Mouse (Mus musculus): ENCODE results near the gene Zmynd15.
"Not testable (repeated sequence)": the region's sequence is repeated elsewhere in the genome, so short reads cannot be mapped to it uniquely, and the experiment has no call there.

Gene Zmynd15

GRCm38 (mm10) chr11:70447373-70447772 lies 11.9 kb upstream of the Zmynd15 start:
- DNase-seq (ENCODE audit: low read depth, low spot score): no peak

DNA sequence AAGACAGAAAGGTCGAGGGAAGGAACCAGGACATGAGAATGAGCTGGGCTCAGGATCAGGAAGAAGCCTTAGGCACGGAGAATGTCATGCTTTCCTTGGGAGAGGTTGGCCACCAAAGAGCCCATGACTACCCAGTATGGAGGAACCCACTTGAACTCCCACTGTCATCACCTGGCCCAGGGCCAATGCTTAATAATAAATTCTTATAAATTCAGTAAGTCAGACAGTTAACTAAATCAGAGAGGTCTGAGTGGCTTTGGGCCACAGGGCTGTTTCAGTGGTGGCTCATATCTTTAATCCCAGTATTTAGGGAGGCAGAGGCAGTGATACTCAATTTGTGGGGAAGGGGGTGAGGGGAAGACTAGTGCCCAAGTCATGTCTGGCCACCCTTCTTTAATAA lies 8.3 kb upstream of the Zmynd15 start:
- no peak for DNase-seq (ENCODE audit: low read depth, low spot score)

GRCm38 (mm10) chr11:70451797-70452498 lies 7.3 kb upstream of the Zmynd15 start, which contains the start of gene Med11:
Gene Med11 (plus strand): TSS chr11:70451919.
- peak; percentile 92 for DNase-seq (ENCODE audit: low read depth, low spot score)

GRCm38 (mm10) chr11:70453261-70454044 lies 5.8 kb upstream of the Zmynd15 start:
- DNase-seq (ENCODE audit: low read depth, low spot score): no peak

- DNase-seq (ENCODE audit: low read depth, low spot score): no peak
These were observed 418 bp downstream of the Zmynd15 start, which contains the start of gene Cxcl16 for GRCm38 (mm10) chr11:70459601-70460101. Gene Cxcl16 (minus strand): TSS chr11:70459984.

GRCm38 (mm10) chr11:70463970-70464369 lies 4.7 kb downstream of the Zmynd15 start:
- DNase-seq (ENCODE audit: low read depth, low spot score): no peak

DNA sequence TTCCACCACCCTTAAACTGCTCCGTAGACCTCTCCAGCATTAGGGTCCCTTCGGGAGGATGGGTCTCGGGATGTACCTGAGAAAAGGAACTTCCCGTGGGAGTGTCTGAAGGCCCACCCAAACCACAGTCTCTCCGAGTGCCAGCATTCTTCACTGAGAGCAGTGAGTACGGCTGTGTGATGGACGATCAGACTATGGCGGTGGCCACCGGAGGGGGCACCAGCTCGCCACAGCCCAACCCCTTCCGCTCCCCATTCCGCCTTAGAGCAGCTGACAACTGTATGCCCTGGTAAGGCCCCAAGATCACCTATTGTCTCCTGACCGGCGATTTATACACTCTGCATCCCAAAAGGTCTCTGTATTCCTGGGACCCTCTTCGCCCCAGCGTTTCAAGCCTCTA lies 6.0 kb downstream of the Zmynd15 start:
- DNase-seq (ENCODE audit: low read depth, low spot score): no peak

GRCm38 (mm10) chr11:70465824-70466223 lies 6.6 kb downstream of the Zmynd15 start:
- DNase-seq (ENCODE audit: low read depth, low spot score): no peak

GRCm38 (mm10) chr11:70467902-70468619 lies 8.8 kb downstream of the Zmynd15 start:
- DNase-seq (ENCODE audit: low read depth, low spot score): no peak

DNA sequence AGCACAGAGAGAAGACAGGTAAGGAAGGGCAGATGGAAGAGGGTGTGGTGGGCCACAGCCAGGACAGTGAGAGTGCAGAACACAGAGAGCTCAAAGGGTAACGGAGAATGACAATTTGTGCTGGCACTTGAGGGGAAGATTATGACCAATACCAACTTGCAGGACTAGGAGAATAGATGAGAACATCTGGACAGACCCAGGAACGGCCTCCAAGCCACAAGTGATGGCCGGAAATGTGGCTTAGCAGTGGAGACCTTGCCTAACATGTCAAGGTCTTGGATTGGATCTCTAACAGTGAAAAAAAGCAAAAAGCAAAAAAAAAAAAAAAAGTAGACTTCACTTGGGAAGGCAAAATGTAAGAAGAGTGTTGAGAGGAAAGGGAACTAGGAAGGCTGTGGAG lies 10.5 kb downstream of the Zmynd15 start:
- no peak for DNase-seq (ENCODE audit: low read depth, low spot score)

GRCm38 (mm10) chr11:70472716-70473115 lies 13.5 kb downstream of the Zmynd15 start:
- DNase-seq (ENCODE audit: low read depth, low spot score): no peak

- not testable (repeated sequence) for DNase-seq (ENCODE audit: low read depth, low spot score)
These were observed 14.1 kb downstream of the Zmynd15 start for GRCm38 (mm10) chr11:70473291-70473690.

DNA sequence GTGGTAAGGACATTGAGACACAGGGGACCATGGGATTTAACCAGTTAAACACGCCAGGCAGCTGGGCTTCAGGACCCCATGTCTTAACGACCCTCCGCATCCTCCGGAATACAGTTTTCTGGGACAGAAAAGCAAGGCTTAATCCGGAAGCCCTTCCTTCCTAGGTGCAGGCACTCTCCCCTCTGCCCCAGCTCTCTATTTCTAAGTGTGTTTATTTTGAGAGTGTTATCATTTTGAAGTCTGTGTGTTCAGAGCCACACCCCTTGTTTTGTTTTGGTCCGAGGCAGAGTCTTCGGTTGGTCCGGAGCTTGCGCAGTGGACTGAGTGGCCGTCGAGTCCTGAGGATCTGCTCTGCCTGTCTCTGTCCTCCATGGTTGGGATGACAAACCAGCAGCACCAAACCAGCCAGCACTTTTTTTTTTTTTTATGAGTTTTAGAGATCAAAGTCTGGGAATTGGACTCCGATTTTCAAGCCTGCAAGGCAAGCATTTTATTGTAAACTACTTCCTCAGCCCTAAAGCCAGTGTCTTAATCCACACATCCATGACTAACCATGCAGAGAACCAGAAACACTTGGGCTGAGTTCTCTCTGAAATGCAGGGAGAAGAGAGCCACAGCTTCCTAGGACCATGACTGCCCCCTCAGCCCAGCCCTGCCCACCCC lies 15.8 kb downstream of the Zmynd15 start:
- no peak for DNase-seq (ENCODE audit: low read depth, low spot score)

DNA sequence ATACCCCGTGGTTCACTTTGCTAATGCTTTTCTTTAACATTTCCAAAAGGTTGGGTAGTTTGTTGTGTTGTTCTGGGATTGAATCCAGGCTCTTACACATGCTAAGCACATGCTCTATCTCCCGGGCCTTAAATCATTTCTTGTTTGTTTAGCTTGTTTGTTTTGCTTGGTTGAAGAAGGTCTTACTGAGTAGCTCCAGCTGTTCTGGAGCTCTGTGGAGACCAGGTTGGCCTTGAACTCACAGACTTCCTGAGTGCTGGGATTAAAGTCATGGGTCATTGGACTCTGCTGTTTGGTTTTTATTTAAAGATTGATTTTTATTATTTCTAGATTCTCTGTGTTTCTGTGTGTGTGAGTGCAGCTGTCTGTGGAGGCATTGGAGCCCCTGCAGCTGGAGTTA lies 26.3 kb downstream of the Zmynd15 start:
- no peak for DNase-seq (ENCODE audit: low read depth, low spot score)

- no peak for DNase-seq (ENCODE audit: low read depth, low spot score)
These were observed 28.6 kb downstream of the Zmynd15 start for GRCm38 (mm10) chr11:70487816-70488215.

DNA sequence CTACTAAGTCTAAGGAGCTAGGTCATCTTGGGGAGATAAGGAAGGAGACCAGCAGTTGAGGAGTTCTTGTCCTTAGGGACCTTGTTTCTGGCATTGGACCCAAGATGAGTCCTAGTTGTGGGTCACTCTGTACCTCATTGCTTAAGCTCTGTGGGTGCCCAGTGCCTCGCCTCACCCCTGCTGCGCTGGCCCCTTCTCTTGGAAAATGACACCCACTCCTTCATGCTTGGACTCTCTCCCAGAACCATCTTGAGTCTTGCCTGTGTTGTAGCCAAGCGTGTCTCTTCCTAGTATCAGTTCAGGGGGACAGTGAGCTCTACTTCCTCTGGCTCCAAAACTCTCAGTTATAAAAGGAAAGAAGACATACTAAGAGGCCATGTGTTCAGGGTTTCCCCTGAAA lies 29.9 kb downstream of the Zmynd15 start:
- no peak for DNase-seq (ENCODE audit: low read depth, low spot score)

- no peak for DNase-seq (ENCODE audit: low read depth, low spot score)
These were observed 30.5 kb downstream of the Zmynd15 start for GRCm38 (mm10) chr11:70489684-70490083.

DNA sequence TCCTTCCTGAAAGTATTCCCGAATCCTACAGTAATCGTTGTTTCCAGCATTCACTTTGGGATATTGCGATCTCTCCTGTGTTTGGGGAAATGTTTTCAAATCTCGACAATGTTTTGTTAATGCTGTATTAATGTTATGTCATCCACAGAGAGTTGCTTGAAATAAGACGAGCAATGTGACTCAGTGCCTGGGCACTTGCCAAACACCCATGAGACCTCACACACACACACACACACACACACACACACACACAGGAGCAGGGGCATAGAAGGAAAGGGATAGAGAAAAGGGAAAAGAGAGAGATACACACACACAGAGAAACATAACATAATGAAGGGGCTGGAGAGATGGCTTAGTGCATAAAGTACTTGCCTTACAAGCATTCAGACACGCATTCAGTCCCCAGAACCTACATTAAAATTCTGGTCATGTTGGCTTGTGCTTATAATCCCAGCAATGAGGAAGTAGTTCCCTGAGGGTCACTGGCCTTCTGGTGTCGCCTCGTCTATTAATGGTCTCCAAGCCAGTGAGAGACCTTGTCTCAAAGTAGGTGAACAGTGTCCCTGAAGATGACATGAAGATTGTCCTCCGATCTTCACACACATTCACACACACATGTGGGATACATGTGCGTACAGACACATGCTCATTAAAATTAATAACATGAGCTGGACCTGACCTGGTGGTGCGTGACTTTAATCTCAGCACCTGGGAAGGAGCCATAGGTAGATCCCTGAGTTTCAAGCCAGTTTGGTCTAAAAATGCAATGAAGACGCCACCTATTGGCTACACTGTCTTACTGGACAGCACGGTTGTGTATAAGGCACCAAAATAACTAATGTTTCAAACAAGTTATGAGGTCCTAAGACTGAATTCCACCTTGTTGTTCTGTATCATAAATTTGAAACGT lies 40.6 kb downstream of the Zmynd15 start:
- no peak for DNase-seq (ENCODE audit: low read depth, low spot score)

DNA sequence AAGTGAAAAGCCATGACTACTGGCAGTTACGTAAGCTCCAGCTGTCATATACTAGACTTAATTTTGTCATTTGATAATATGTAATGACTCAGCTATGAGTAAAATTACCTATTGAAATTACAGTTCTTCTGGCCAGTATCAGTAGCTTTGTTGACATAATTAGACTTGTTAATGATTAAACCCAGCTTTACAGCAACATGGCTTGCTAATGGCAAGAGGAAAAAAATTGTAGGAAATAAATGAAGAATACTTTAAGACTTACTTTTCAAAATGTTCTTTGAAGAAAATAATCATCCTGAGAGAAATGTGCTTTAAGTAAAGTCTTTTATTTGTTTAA lies 41.2 kb downstream of the Zmynd15 start:
- DNase-seq (ENCODE audit: low read depth, low spot score): no peak

GRCm38 (mm10) chr11:70502018-70502417 lies 42.8 kb downstream of the Zmynd15 start:
- no peak for DNase-seq (ENCODE audit: low read depth, low spot score)

DNA sequence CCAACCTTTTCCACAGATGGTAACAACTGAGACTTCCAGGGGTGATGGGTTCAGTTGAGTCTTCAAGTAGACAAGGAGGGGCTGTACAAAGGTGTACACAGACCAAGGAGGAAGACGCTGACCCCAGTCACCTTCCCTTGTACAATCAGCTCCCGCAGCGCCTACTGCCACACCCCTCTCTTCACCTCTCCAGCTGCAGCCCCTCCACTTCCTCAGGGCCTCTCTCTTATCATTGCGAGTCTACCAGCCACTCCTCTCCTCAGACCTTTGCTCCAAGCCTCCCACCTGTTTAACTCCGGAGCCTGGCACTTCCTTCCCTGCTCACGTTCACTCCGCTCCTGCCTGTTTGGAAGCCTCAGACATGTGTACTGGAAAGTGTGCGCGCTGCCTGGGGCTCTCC lies 45.7 kb downstream of the Zmynd15 start, which contains the start of gene Tm4sf5:
Gene Tm4sf5 (plus strand): TSS at position 275 of the 400 bp plus-strand sequence.
- no peak for DNase-seq (ENCODE audit: low read depth, low spot score)

Data from retina, postnatal 7 days (tissue).